Mouse (Mus musculus): ENCODE measurements around the gene Pde4b. TPM values are rescaled to one million over a fixed set of nuclear protein-coding genes. Genes with fewer than 3 reads are reported as not detected.

Pde4b gene
- polyA plus RNA-seq, 1 experiment from 2014 or later: 19.1 TPM

- Histone ChIP-seq H3K4me1 (peaks cover 72% of the 10 kb centered on the region), H3K4me2 (peak overlapping the region; percentile 77), H3K36me3 (peaks cover 5% of the 10 kb centered on the region; the same call in 1 of the 2 replicates), H3K27me3 (replicated peaks) (no peaks in the 10 kb centered on the region), H3K9me3 (no peaks in the 10 kb centered on the region), H3K4me3 (peak overlapping the region; percentile 70), H3K9ac (peak overlapping the region; percentile 88), H3K27ac (replicated peaks) (peak overlapping the region; percentile 94)
- WGBS: 9% methylated on average over 20 of the region's 20 CpGs
- no peak for ATAC-seq (ENCODE audit: extremely low read depth, insufficient number of reproducible peaks, low FRiP score, low TSS enrichment)
These were observed 483.5 kb downstream of the Pde4b start for GRCm38 (mm10) chr4:102570766-102571411.

DNA sequence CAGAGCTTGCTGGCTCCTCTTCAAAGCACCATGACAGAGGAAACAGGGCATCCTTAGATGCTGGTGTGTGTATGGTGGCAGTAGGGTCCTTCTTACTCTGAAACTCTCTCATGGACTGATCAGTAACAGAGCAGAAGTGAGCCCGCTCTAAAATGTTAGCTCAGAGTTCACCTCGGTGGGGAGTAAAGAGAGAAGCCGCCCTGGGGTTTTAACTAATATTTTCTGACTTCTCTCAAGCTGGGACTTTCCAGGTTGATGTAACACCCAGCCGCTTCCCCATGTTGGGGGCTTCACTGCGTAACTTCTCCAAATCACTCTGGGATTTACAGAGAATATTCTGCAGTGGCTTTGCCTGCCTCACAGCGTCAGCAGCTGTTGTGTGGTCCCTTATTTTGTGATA, 484.7 kb downstream of the Pde4b start:
- 59% methylated on average over 6 of the region's 6 CpGs for WGBS
- Histone ChIP-seq H3K36me3 (peaks cover 5% of the 10 kb centered on the region; the same call in 1 of the 2 replicates), H3K27ac (replicated peaks) (peak overlapping the region; percentile 66), H3K27me3 (replicated peaks) (no peaks in the 10 kb centered on the region), H3K9me3 (no peaks in the 10 kb centered on the region), H3K4me3 (peak overlapping the region; percentile 70), H3K4me1 (peaks cover 70% of the 10 kb centered on the region), H3K9ac (peak overlapping the region; percentile 78), H3K4me2 (peak overlapping the region; percentile 77)
- no peak for ATAC-seq (ENCODE audit: extremely low read depth, insufficient number of reproducible peaks, low FRiP score, low TSS enrichment)

GRCm38 (mm10) chr4:102572591-102572990, 485.2 kb downstream of the Pde4b start:
- H3K27me3 ChIP-seq (replicated peaks): no peaks in the 10 kb centered on the region
- H3K27ac ChIP-seq (replicated peaks): peak overlapping the region; percentile 66
- peak overlapping the region; percentile 77 for H3K4me2 ChIP-seq
- peak overlapping the region; percentile 70 for H3K4me3 ChIP-seq
- ATAC-seq (ENCODE audit: extremely low read depth, insufficient number of reproducible peaks, low FRiP score, low TSS enrichment): no peak
- H3K9ac ChIP-seq: peak overlapping the region; percentile 78
- WGBS: 71% methylated on average over 3 of the region's 3 CpGs
- peaks cover 69% of the 10 kb centered on the region for H3K4me1 ChIP-seq
- no peaks in the 10 kb centered on the region for H3K9me3 ChIP-seq
- peaks cover 5% of the 10 kb centered on the region; the same call in 1 of the 2 replicates for H3K36me3 ChIP-seq

DNA sequence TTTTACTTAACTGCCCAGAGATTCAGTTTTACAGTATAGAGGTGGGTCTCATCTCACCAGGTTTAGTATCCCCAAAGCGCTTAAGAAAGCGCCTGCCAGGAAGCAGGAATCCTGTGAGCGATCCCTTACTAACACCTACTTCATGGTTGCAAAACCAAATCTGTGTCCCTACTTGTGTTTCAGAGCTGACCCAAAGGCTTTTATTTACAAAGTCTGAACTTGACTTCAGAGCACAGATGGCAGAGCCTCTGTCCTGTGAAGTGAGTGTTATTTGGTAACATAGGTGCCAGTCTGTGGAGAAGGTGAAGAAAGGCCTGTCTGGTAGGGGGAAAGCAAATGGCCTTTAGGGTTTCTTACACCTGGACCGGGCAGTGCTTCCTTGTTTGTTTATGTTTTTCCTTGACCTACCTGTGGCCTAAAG, 486.0 kb downstream of the Pde4b start:
- H3K27ac ChIP-seq (replicated peaks): peak overlapping the region; percentile 66
- peaks cover 5% of the 10 kb centered on the region; the same call in 1 of the 2 replicates for H3K36me3 ChIP-seq
- peaks cover 65% of the 10 kb centered on the region for H3K4me1 ChIP-seq
- H3K9ac ChIP-seq: peak overlapping the region; percentile 78
- no peaks in the 10 kb centered on the region for H3K27me3 ChIP-seq (replicated peaks)
- H3K9me3 ChIP-seq: no peaks in the 10 kb centered on the region
- 69% methylated on average over 4 of the region's 4 CpGs for WGBS
- no peak for ATAC-seq (ENCODE audit: extremely low read depth, insufficient number of reproducible peaks, low FRiP score, low TSS enrichment)
- H3K4me2 ChIP-seq: peak overlapping the region; percentile 77
- H3K4me3 ChIP-seq: peak overlapping the region; percentile 70

GRCm38 (mm10) chr4:102574226-102574625, 486.9 kb downstream of the Pde4b start:
- Histone ChIP-seq H3K4me1 (peaks cover 56% of the 10 kb centered on the region), H3K4me3 (peak overlapping the region; percentile 70; the same call in 1 of the 2 replicates), H3K27me3 (replicated peaks) (no peaks in the 10 kb centered on the region), H3K9ac (peak overlapping the region; percentile 78; the same call in 1 of the 2 replicates), H3K36me3 (peaks cover 5% of the 10 kb centered on the region; the same call in 1 of the 2 replicates), H3K9me3 (no peaks in the 10 kb centered on the region), H3K27ac (replicated peaks) (peak overlapping the region; percentile 66), H3K4me2 (peak overlapping the region; percentile 77)
- 35% methylated on average over 9 of the region's 9 CpGs for WGBS
- peak; percentile 54; the same call in 1 of the 2 replicates for ATAC-seq (ENCODE audit: extremely low read depth, insufficient number of reproducible peaks, low FRiP score, low TSS enrichment)

DNA sequence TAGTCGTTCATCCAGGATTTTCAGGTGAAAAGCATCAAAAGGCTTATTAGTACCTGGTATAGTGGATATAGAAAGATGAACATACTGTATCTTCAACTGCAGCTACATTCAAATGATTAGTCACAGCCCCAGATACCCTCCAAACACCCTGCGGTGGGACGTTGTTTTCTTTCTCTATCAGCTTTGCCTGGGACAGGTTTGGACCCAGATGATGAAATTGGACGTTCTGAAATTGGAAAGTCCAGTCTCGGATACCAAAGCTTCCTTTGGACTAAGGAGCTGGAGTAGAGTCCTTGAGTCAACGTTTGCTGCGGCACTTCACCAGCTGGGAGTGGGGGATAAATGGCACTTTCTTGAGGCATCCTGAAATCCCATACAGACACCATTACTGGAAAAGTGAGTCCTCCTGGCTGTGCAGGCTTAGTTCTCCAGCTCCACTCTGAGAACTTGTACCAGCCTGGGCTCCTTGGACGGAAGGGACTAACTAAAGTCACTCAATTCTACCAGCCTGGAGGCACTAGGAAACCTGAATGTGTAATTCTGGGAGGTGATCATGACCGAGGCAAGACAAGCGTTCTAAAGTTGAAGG, 487.4 kb downstream of the Pde4b start:
- Histone ChIP-seq H3K27ac (replicated peaks) (peak overlapping the region; percentile 66), H3K4me2 (peak overlapping the region; percentile 77; the same call in 1 of the 2 replicates), H3K4me1 (peaks cover 52% of the 10 kb centered on the region), H3K9ac (no peak overlapping the region), H3K9me3 (no peaks in the 10 kb centered on the region), H3K27me3 (replicated peaks) (no peaks in the 10 kb centered on the region), H3K4me3 (no peak overlapping the region), H3K36me3 (peaks cover 5% of the 10 kb centered on the region; the same call in 1 of the 2 replicates)
- ATAC-seq (ENCODE audit: extremely low read depth, insufficient number of reproducible peaks, low FRiP score, low TSS enrichment): no peak
- WGBS: 67% methylated on average over 10 of the region's 10 CpGs

- Histone ChIP-seq H3K4me3 (no peak overlapping the region), H3K27me3 (replicated peaks) (no peaks in the 10 kb centered on the region), H3K36me3 (peaks cover 5% of the 10 kb centered on the region; the same call in 1 of the 2 replicates), H3K4me1 (peaks cover 57% of the 10 kb centered on the region), H3K9me3 (no peaks in the 10 kb centered on the region), H3K9ac (no peak overlapping the region), H3K27ac (replicated peaks) (no peak overlapping the region), H3K4me2 (no peak overlapping the region)
- WGBS: 72% methylated on average over 6 of the region's 6 CpGs
- no peak for ATAC-seq (ENCODE audit: extremely low read depth, insufficient number of reproducible peaks, low FRiP score, low TSS enrichment)
These were observed 488.8 kb downstream of the Pde4b start for GRCm38 (mm10) chr4:102576109-102576508.

GRCm38 (mm10) chr4:102577636-102578035, 490.3 kb downstream of the Pde4b start:
- H3K4me3 ChIP-seq: no peak overlapping the region
- H3K27me3 ChIP-seq (replicated peaks): no peaks in the 10 kb centered on the region
- H3K9me3 ChIP-seq: no peaks in the 10 kb centered on the region
- 74% methylated on average over 14 of the region's 14 CpGs for WGBS
- H3K4me2 ChIP-seq: no peak overlapping the region
- H3K36me3 ChIP-seq: peaks cover 5% of the 10 kb centered on the region; the same call in 1 of the 2 replicates
- no peak overlapping the region for H3K27ac ChIP-seq (replicated peaks)
- no peak for ATAC-seq (ENCODE audit: extremely low read depth, insufficient number of reproducible peaks, low FRiP score, low TSS enrichment)
- peaks cover 55% of the 10 kb centered on the region for H3K4me1 ChIP-seq
- H3K9ac ChIP-seq: no peak overlapping the region

DNA sequence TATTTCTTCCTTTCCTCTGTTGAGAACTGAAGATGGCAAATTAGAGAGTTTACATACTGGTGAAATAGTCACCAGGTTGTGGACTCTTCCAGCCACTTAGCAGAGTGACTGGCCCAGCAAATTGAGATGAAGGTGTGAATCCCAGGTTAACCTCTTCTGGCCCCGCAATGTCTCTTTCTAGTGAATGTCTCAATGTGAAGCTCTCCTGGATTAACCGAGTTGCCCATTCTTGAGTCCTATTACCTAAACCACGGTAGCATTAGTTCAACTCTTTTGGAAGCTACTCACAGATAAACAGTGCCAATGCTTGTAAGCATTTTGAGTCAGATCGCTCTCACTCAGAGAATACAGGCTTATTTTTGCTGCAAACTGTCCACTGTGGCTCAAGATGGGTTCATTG, 491.7 kb downstream of the Pde4b start:
- no peaks in the 10 kb centered on the region for H3K27me3 ChIP-seq (replicated peaks)
- H3K27ac ChIP-seq (replicated peaks): no peak overlapping the region
- H3K36me3 ChIP-seq: peaks cover 5% of the 10 kb centered on the region; the same call in 1 of the 2 replicates
- H3K9me3 ChIP-seq: no peaks in the 10 kb centered on the region
- no peak overlapping the region for H3K4me2 ChIP-seq
- H3K4me1 ChIP-seq: peaks cover 42% of the 10 kb centered on the region
- H3K9ac ChIP-seq: no peak overlapping the region
- H3K4me3 ChIP-seq: no peak overlapping the region
- 82% methylated on average over 4 of the region's 4 CpGs for WGBS
- no peak for ATAC-seq (ENCODE audit: extremely low read depth, insufficient number of reproducible peaks, low FRiP score, low TSS enrichment)

GRCm38 (mm10) chr4:102579746-102580145, 492.4 kb downstream of the Pde4b start:
- 0 out of 2 replicates have a peak overlapping the region, but pooled peaks have one; percentile 8 for H3K27ac ChIP-seq (replicated peaks)

DNA sequence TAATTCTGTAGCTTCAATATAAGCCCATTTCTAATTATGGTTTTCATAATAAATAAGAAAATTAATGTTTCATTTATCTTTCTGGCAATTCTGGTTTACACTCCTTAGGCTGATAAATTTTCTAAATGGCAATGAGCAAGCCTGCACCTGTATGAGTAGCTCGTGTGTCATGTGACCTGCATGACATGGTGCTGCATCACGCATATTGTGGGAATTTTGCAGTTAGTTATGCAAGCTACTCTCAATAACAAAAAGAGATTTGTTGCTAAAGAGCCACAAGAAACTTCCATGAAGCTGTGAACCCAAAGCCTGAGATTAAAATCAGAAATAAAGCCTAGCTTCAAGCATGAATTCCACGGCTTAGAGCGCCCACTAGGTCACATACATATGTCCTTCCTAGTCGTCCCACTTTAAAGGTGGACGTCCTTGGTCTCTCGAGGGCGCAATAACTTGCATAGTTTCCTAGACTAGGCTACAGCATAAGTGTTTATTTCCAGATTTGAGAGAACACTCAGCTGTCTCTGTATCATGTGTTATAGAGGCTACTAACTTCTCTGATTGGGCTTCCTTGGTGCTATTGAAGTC, 494.9 kb downstream of the Pde4b start:
- Histone ChIP-seq H3K4me3 (no peak overlapping the region), H3K27me3 (replicated peaks) (no peaks in the 10 kb centered on the region), H3K36me3 (no peaks in the 10 kb centered on the region), H3K4me2 (no peak overlapping the region), H3K9me3 (no peaks in the 10 kb centered on the region), H3K27ac (replicated peaks) (no peak overlapping the region), H3K9ac (no peak overlapping the region), H3K4me1 (peaks cover 32% of the 10 kb centered on the region)
- 77% methylated on average over 8 of the region's 8 CpGs for WGBS
- no peak for ATAC-seq (ENCODE audit: extremely low read depth, insufficient number of reproducible peaks, low FRiP score, low TSS enrichment)

More at GRCm38 (mm10) chr4:102579746-102580145, 492.4 kb downstream of the Pde4b start:
- H3K4me2 ChIP-seq: no peak overlapping the region
- no peak overlapping the region for H3K9ac ChIP-seq
- WGBS: 56% methylated on average over 2 of the region's 2 CpGs
- H3K9me3 ChIP-seq: no peaks in the 10 kb centered on the region
- peaks cover 42% of the 10 kb centered on the region for H3K4me1 ChIP-seq
- H3K27me3 ChIP-seq (replicated peaks): no peaks in the 10 kb centered on the region
- H3K36me3 ChIP-seq: peaks cover 5% of the 10 kb centered on the region; the same call in 1 of the 2 replicates
- H3K4me3 ChIP-seq: no peak overlapping the region
- no peak for ATAC-seq (ENCODE audit: extremely low read depth, insufficient number of reproducible peaks, low FRiP score, low TSS enrichment)
